Mouse (Mus musculus) liver, embryonic 16.5 days (tissue): ENCODE results near the gene Zfp710. TPM values are rescaled to one million over a fixed set of nuclear protein-coding genes. Genes with fewer than 3 reads are reported as not detected.

Experiments used
- ATAC-seq: fragments of 200-750 bp; cut with Nextera tagmentation; 2 replicates; pipeline ENCODE4 v1.8.0; 2017; ENCODE audit warnings: low read depth, mild to moderate bottlenecking, moderate number of reproducible peaks, moderate library complexity
- H3K27ac ChIP-seq: fragments of 300-500 bp; sonication (generic); 2 replicates; pipeline ENCODE4 v1.5.1; 2014; ENCODE audit warnings: mild to moderate bottlenecking, low read length
- H3K27me3 ChIP-seq: fragments of 300-500 bp; sonication (generic); 2 replicates; pipeline ENCODE4 v1.6.1; 2014; ENCODE audit warnings: low read depth, low read length, mixed read lengths; ENCODE audit not compliant: control insufficient read depth, insufficient read depth
- H3K36me3 ChIP-seq: fragments of 300-500 bp; sonication (generic); 2 replicates; pipeline ENCODE4 v1.6.1; 2014; ENCODE audit warnings: mild to moderate bottlenecking; ENCODE audit not compliant: control insufficient read depth, insufficient read depth
- H3K4me1 ChIP-seq: fragments of 300-500 bp; sonication (generic); 2 replicates; pipeline ENCODE4 v1.6.1; 2014; ENCODE audit warnings: low read depth, low read length, mixed read lengths; ENCODE audit not compliant: control insufficient read depth
- H3K4me2 ChIP-seq: fragments of 300-500 bp; sonication (generic); 2 replicates; pipeline ENCODE4 v1.6.1; 2014; ENCODE audit warnings: low read depth, low read length, mixed read lengths
- H3K4me3 ChIP-seq: fragments of 300-500 bp; sonication (generic); 2 replicates; pipeline ENCODE4 v1.5.1; 2014; ENCODE audit warnings: low read depth, mild to moderate bottlenecking, low read length
- H3K9ac ChIP-seq: fragments of 300-500 bp; sonication (generic); 2 replicates; pipeline ENCODE4 v1.6.1; 2014; ENCODE audit warnings: low read depth, low read length
- H3K9me3 ChIP-seq: fragments of 300-500 bp; sonication (generic); replicated peaks from 2 replicates; pipeline ENCODE4 v1.6.1; 2016; ENCODE audit warnings: low read length; ENCODE audit not compliant: control insufficient read depth
- WGBS: fragments of 180-500 bp; shearing (Covaris S2); extraction: QIAGEN DNeasy Blood & Tissue Kit; methylation state at CpG from one replicate; pipeline ENCODE4 v1.1.7; 2014; ENCODE audit not compliant: insufficient replicate concordance; 5-methylcytosine and 5-hydroxymethylcytosine counted together
- polyA plus RNA-seq: library from polyadenylated mRNA; unstranded; fragments of >200 nt; fragmentation: Nextera tagmentation; extraction: Ambion mirVana; gene quantifications from 2 replicates; pipeline ENCODE4 v1.2.1, GENCODE M21; 2015

Gene Zfp710
- polyA plus RNA-seq, 1 experiment from 2014 or later: 6.8 TPM

GRCm38 (mm10) chr7:80031478-80031877 lies 6.9 kb downstream of the Zfp710 start:
- ATAC-seq: no peak
- Histone ChIP-seq H3K27me3 (peaks cover 5% of the 10 kb centered on the region), H3K36me3 (no peaks in the 10 kb centered on the region), H3K4me2 (no peak overlapping the region), H3K4me1 (peaks cover 44% of the 10 kb centered on the region), H3K27ac (peak overlapping the region; percentile 83; the same call in 1 of the 2 replicates), H3K9me3 (no peaks in the 10 kb centered on the region), H3K4me3 (no peak overlapping the region), H3K9ac (no peak overlapping the region)
- 75% methylated on average over 10 of the region's 10 CpGs for WGBS

DNA sequence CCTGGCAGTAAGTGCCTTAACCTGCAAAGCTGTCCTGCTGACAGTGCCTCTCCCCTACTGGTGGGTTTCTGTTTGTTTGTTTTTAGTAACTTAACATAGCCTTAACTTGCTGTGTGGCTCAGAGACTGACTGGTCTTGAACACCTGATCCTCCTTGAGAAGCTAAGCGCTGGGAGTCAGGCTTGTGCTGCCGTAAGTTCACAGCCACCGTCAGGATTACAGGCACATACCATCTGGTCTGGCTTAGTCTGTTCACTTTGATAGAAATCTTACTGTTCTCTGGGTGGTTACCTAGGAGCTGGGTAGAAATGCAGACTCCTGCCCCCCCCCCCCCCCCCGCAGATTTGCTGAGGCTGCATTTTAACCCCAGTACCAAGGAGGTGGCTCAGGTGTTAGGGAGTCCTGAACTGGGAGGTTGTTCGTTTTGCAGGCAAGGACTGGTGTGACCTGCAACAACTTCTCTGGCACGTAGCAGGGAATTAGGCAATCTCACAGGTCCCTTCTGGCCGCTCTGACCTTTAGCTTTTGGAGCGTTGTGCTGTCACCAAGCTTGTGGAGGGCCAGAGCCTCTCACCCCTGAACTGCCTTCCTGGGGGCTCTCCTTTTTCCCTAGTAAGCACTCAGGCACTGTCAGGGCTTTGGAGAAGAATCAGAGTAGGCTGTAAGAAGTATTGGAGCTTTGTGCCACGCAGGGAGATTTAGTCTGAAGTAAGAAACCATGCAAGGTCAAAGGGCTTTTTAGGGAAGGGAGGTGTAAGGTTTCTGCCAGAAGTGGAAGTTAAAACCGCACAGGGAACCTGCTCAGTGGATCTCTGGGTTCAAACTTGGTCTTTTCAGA lies 7.8 kb downstream of the Zfp710 start:
- Histone ChIP-seq H3K4me2 (peak overlapping the region; percentile 44), H3K4me3 (no peak overlapping the region; the same call in 1 of the 2 replicates), H3K9ac (0 out of 2 replicates have a peak overlapping the region, but pooled peaks have one; percentile 4), H3K9me3 (no peaks in the 10 kb centered on the region), H3K36me3 (no peaks in the 10 kb centered on the region), H3K27ac (peak overlapping the region; percentile 83), H3K27me3 (no peaks in the 10 kb centered on the region), H3K4me1 (peaks cover 44% of the 10 kb centered on the region)
- ATAC-seq: peak; percentile 76
- 27% methylated on average over 10 of the region's 10 CpGs for WGBS

DNA sequence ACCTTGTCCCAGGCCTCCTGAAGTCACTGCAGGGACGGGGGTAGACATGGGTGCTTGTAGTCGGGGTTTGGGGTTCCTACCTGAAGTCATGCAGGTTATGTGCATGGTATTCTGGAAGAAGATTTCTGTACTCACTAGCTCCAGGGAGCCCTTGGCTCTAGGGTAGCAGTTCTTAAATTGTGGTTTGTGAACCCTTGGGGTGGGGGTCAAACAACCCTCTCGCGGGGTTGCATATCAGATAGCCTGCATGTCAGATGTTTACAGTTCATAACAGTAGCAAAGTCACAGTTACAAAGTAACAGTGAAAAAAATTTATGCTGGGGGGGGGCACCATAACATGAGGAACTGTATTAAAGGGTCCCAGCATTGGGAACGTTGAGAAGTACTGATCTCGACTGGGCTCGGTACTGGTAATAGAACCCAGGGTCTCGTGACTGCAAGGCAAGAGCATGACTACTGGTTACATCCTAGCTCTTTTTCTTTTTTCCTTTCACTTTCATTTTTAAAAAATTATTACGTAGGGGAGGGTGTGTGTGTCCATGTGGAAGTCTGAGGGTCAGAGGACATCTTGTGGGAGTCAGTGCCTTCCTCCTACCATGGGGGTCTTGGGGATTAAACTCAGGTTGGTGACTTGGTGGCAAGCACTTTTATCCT lies 8.6 kb downstream of the Zfp710 start:
- H3K9me3 ChIP-seq: no peaks in the 10 kb centered on the region
- no peaks in the 10 kb centered on the region for H3K27me3 ChIP-seq
- peak overlapping the region; percentile 27 for H3K4me3 ChIP-seq
- peak overlapping the region; percentile 44 for H3K4me2 ChIP-seq
- no peaks in the 10 kb centered on the region for H3K36me3 ChIP-seq
- peaks cover 45% of the 10 kb centered on the region for H3K4me1 ChIP-seq
- no peak for ATAC-seq
- H3K27ac ChIP-seq: peak overlapping the region; percentile 83
- H3K9ac ChIP-seq: peak overlapping the region; percentile 25; the same call in 1 of the 2 replicates
- WGBS: 20% methylated on average over 9 of the region's 9 CpGs

- no peaks in the 10 kb centered on the region for H3K36me3 ChIP-seq
- no peaks in the 10 kb centered on the region for H3K27me3 ChIP-seq
- no peaks in the 10 kb centered on the region for H3K9me3 ChIP-seq
- 53% methylated on average over 9 of the region's 9 CpGs for WGBS
- ATAC-seq: no peak
- peaks cover 45% of the 10 kb centered on the region for H3K4me1 ChIP-seq
- H3K9ac ChIP-seq: no peak overlapping the region
- peak overlapping the region; percentile 23; the same call in 1 of the 2 replicates for H3K27ac ChIP-seq
- H3K4me3 ChIP-seq: no peak overlapping the region
- H3K4me2 ChIP-seq: peak overlapping the region; percentile 44; the same call in 1 of the 2 replicates
Observed at GRCm38 (mm10) chr7:80033771-80034170, 9.2 kb downstream of the Zfp710 start.

DNA sequence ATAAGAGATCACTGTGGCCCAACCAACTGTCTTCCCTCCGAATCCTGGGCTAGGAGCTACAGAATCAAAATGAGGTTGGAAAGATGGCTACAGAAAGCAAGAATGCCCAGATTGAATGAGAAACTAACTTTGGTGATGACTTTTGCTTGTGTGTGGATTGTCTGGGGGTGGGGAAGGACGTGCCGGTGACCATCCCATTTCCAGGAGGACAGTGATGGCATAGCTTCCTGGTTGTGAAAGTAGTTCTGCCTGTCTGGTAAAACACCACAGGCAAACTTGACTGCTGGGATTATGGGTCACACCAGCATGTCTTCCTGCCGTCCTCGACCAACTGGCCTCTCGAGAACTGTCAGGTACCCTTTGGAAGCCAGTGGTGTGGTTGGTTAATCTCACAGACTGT lies 10.5 kb downstream of the Zfp710 start:
- Histone ChIP-seq H3K9me3 (no peaks in the 10 kb centered on the region), H3K36me3 (no peaks in the 10 kb centered on the region), H3K4me3 (no peak overlapping the region), H3K27ac (peak overlapping the region; percentile 48), H3K4me2 (no peak overlapping the region), H3K9ac (no peak overlapping the region), H3K27me3 (no peaks in the 10 kb centered on the region), H3K4me1 (peaks cover 43% of the 10 kb centered on the region)
- no peak for ATAC-seq
- 53% methylated on average over 6 of the region's 6 CpGs for WGBS

DNA sequence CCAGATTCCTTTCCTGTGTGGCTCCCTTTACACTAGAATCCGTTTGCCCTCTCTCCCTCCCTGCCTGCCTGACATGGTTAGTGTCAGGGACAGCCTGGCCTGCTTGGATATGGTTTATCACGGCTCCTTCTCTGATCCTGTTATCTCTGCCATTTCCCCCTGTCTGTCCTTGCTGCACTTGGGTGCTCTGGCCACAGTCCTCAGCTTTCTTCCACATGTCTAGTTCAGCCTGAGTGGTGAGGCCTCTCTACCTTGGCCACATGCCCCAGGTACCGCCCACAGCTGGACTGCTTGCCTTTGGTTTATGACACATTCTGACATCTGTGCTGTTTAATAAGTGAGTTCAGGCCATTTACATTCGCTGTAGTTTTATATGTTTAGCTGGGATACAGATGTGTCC lies 11.1 kb downstream of the Zfp710 start:
- ATAC-seq: peak; percentile 23; the same call in 1 of the 2 replicates
- Histone ChIP-seq H3K36me3 (no peaks in the 10 kb centered on the region), H3K9ac (0 out of 2 replicates have a peak overlapping the region, but pooled peaks have one; percentile 3), H3K4me2 (no peak overlapping the region), H3K27me3 (no peaks in the 10 kb centered on the region), H3K4me3 (no peak overlapping the region), H3K9me3 (no peaks in the 10 kb centered on the region), H3K27ac (peak overlapping the region; percentile 48), H3K4me1 (peaks cover 47% of the 10 kb centered on the region)
- WGBS: 27% methylated on average over 4 of the region's 4 CpGs

DNA sequence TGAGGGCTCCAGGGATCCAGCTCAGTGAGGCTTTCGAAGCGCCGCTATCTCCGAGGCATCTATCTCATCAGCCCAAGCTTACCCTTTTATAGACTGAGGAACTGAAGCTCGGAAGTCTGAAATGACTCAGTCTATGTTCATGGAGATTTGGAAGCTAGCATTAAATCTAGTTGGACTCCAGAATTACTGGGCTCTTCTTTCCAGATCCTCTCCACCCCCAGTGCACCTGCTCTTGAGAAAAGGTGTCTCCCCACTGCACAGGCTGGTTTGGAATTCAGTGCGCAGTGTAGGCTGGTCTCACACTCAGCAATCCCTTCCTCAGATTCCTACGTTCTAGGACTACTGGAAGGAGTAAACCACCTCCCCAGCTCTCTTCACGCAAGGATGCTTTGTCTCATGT lies 15.1 kb downstream of the Zfp710 start:
- H3K4me1 ChIP-seq: peaks cover 22% of the 10 kb centered on the region

DNA sequence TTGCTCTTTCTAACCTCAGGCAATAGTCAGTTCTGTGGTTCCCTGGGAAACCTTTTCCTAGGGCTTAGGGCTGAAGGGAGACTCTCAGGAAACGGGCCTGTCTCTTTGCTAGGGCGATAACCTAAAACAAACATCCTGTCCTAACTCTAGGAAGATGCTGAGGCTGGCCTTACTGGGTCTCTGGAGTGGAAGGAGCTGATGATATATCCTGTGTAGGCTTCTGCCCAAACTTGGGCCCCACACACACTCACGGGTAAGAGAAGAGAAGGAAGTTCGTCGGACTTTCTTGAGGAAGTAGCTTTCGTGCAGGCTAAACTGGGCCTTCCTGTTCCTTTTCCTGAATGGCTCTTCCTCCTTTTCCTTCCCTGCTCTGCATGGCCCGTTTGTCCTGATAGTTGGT lies 19.6 kb downstream of the Zfp710 start:
- Histone ChIP-seq H3K9ac (no peak overlapping the region), H3K27ac (peak overlapping the region; percentile 49; the same call in 1 of the 2 replicates), H3K4me3 (no peak overlapping the region), H3K4me2 (0 out of 2 replicates have a peak overlapping the region, but pooled peaks have one; percentile 21), H3K9me3 (no peaks in the 10 kb centered on the region), H3K27me3 (no peaks in the 10 kb centered on the region), H3K36me3 (no peaks in the 10 kb centered on the region), H3K4me1 (peaks cover 19% of the 10 kb centered on the region)
- WGBS: 21% methylated on average over 7 of the region's 7 CpGs
- ATAC-seq: peak; percentile 75

More for the DNA sequence above, 15.1 kb downstream of the Zfp710 start:
- no peak overlapping the region for H3K9ac ChIP-seq
- no peaks in the 10 kb centered on the region for H3K36me3 ChIP-seq
- H3K4me2 ChIP-seq: no peak overlapping the region
- no peak overlapping the region for H3K4me3 ChIP-seq
- H3K9me3 ChIP-seq: no peaks in the 10 kb centered on the region
- 75% methylated on average over 8 of the region's 8 CpGs for WGBS
- no peak overlapping the region for H3K27ac ChIP-seq
- no peaks in the 10 kb centered on the region for H3K27me3 ChIP-seq
- no peak for ATAC-seq

DNA sequence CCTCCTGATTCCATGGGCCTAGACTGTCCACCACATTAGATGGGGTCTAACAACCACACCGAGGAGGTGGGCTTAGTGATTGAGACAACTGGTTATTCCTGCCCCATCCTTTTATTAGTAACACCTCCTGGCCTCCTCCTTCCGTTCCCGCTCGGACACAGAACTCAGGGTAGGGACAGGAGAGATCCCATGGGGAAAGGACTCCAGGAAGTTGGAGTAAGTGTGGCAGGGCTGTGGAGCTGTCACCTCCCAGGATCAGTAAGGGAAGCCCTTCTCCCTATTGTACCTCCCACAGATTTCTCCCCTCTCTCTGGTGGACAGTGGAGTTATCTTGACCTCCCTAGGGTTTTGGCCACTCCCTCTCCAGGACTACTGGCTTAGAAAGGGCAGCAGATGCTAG lies 22.4 kb downstream of the Zfp710 start:
- 61% methylated on average over 4 of the region's 4 CpGs for WGBS
- H3K36me3 ChIP-seq: no peaks in the 10 kb centered on the region
- no peak overlapping the region for H3K4me2 ChIP-seq
- no peak for ATAC-seq
- H3K27ac ChIP-seq: no peak overlapping the region
- H3K4me3 ChIP-seq: no peak overlapping the region
- no peaks in the 10 kb centered on the region for H3K9me3 ChIP-seq
- no peaks in the 10 kb centered on the region for H3K27me3 ChIP-seq
- H3K4me1 ChIP-seq: peaks cover 20% of the 10 kb centered on the region
- no peak overlapping the region for H3K9ac ChIP-seq
